Mouse (Mus musculus) liver, adult 2 months (tissue): ENCODE data around the gene Pgam2.

ENCODE experiments used
- CTCF ChIP-seq: fragments of 200-500 bp; IDR thresholded peaks from 2 replicates; pipeline ENCODE4 v1.5.1; 2011; ENCODE audit warnings: low read depth, low read length, control low read depth
- POLR2A ChIP-seq: fragments of 200-500 bp; IDR thresholded peaks from 2 replicates; pipeline ENCODE4 v1.6.1; 2011; ENCODE audit warnings: low read length, control low read depth; ENCODE audit not compliant: insufficient read depth; ENCODE audit errors: extremely low read depth

DNA sequence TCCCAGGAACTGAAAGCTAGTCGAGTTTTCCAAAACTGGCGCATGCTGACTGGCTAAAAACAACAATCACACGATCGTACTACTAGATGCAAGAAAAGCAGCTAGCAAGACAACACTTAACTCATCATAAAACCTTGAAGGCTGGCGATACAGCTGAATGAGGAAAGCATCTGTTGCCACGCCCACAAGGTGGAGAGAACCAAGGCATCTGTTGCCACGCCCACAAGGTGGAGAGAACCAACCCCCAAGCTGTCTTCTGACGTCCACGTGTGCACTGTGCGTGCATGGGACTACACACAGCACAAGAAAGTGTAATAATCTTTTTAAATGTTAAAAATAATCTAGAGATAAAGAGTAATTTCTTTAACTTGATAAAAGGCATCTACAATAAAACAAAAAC lies 9.8 kb upstream of the Pgam2 start:
- TF ChIP-seq CTCF (no peak), POLR2A (no peak)
